Mouse (Mus musculus) liver, adult 2 months (tissue): ENCODE data around the gene St13. TPM values are rescaled to one million over a fixed set of nuclear protein-coding genes. Genes with fewer than 3 reads are reported as not detected.

ENCODE experiments used
- DNase-seq: peaks from one replicate; pipeline ENCODE4 v3.0.0-alpha.2; 2011; ENCODE audit warnings: low read depth, low spot score; ENCODE audit errors: extremely low read depth
- H3K27ac ChIP-seq: fragments of 200-500 bp; replicated peaks from 2 replicates; pipeline ENCODE4 v1.5.1; 2012; ENCODE audit warnings: low read depth, mild to moderate bottlenecking, control low read depth, inconsistent platforms, low read length; ENCODE audit not compliant: insufficient read depth
- H3K27me3 ChIP-seq: fragments of 200-500 bp; 2 replicates; pipeline ENCODE4 v1.6.1; 2012; ENCODE audit warnings: mild to moderate bottlenecking, moderate library complexity, low read length, inconsistent platforms; ENCODE audit not compliant: control insufficient read depth, insufficient read depth
- H3K36me3 ChIP-seq: fragments of 200-500 bp; 2 replicates; pipeline ENCODE4 v1.6.1; 2012; ENCODE audit warnings: low read length, inconsistent platforms; ENCODE audit not compliant: control insufficient read depth, insufficient read depth
- H3K4me1 ChIP-seq: fragments of 200-500 bp; 2 replicates; pipeline ENCODE4 v1.6.1; 2011; ENCODE audit warnings: low read length; ENCODE audit not compliant: control insufficient read depth, insufficient read depth
- H3K4me3 ChIP-seq: fragments of 200-500 bp; 2 replicates; pipeline ENCODE4 v1.5.1; 2011; ENCODE audit warnings: low read depth, mild to moderate bottlenecking, control low read depth, low read length, moderate library complexity; ENCODE audit not compliant: insufficient read depth
- H3K79me2 ChIP-seq: fragments of 200-500 bp; 2 replicates; pipeline ENCODE4 v1.6.1; 2012; ENCODE audit warnings: inconsistent platforms, mild to moderate bottlenecking, low read length, moderate library complexity; ENCODE audit not compliant: control insufficient read depth, insufficient read depth
- H3K9ac ChIP-seq: fragments of 200-500 bp; 2 replicates; pipeline ENCODE4 v1.6.1; 2012; ENCODE audit warnings: low read depth, mild to moderate bottlenecking, control low read depth, inconsistent platforms, low read length
- CTCF ChIP-seq: fragments of 200-500 bp; IDR thresholded peaks from 2 replicates; pipeline ENCODE4 v1.5.1; 2011; ENCODE audit warnings: low read depth, low read length, control low read depth
- POLR2A ChIP-seq: fragments of 200-500 bp; IDR thresholded peaks from 2 replicates; pipeline ENCODE4 v1.6.1; 2011; ENCODE audit warnings: low read length, control low read depth; ENCODE audit not compliant: insufficient read depth; ENCODE audit errors: extremely low read depth
- WGBS: fragments of 180-500 bp; shearing (Covaris S2); methylation state at CpG from one replicate; pipeline ENCODE4 v1.1.7; 2018; 5-methylcytosine and 5-hydroxymethylcytosine counted together
- polyA plus RNA-seq: library from polyadenylated mRNA; depleted of rRNA; stranded (reverse); fragments of >200 nt; gene quantifications from 2 replicates; pipeline ENCODE4 v1.2.3, GENCODE M21; 2012
- total RNA-seq: library from RNA; depleted of rRNA; stranded (reverse); fragments of >200 nt; gene quantifications from 2 replicates; pipeline ENCODE4 v1.2.3, GENCODE M21; 2014

The St13 gene
- total and polyA plus RNA-seq, 2 experiments, result 29.2 to 98.9 TPM

DNA sequence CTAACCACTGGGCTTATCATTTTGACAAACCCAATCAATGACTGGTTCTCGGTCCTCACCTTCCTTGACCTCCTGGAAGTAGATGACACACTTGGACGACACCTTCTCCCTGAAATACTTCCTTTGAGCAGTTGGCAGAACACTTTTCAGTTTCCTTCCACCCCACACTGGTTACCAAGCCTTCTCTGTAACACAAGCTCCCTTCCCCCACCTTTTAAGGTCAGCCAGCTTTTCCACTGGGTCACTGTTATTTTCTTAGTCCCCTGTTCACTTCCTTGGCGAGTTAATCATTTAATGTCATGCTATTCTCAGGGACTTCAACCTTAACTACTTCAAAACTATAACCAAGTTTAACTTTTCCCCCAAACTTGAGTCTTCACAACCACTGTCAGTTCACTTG is 40.9 kb downstream of the St13 start:
- Histone ChIP-seq H3K36me3 (peaks cover 12% of the 10 kb centered on the region), H3K27ac (peak overlapping the region; percentile 85), H3K79me2 (peaks cover 28% of the 10 kb centered on the region), H3K4me1 (peaks cover 35% of the 10 kb centered on the region), H3K9ac (peak overlapping the region; percentile 69), H3K27me3 (no peaks in the 10 kb centered on the region), H3K4me3 (peak overlapping the region; percentile 76; the same call in 1 of the 2 replicates)
- no peak for TF ChIP-seq CTCF
- no peak for TF ChIP-seq POLR2A
- WGBS, result 11% methylated on average over 3 of the region's 3 CpGs
- peak; percentile 80 for DNase-seq

DNA sequence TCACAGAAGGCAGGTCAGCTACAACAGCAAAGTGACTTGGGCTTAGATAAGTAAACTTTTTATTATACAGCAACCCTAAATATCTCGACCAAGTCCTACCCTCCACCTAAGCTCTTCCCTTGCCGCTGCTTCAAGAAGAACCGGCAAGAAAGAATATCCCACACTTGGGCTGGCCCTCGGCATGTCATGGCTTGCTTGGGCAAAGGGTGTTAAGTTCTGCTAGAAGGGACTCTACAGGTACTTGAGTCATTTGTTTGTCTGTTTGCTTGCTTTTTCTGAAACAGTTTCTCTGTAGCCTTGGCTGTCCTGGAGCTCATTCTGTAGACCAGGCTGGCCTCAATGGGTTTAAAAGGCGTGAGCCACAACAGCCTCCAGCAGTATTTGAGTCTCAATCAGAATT is 42.9 kb downstream of the St13 start:
- H3K9ac ChIP-seq, result no peak overlapping the region
- no peak for TF ChIP-seq CTCF
- TF ChIP-seq POLR2A, result no peak
- H3K79me2 ChIP-seq, result peaks cover 33% of the 10 kb centered on the region
- 60% methylated on average over 5 of the region's 5 CpGs for WGBS
- H3K36me3 ChIP-seq, result peaks cover 6% of the 10 kb centered on the region
- no peak overlapping the region for H3K4me3 ChIP-seq
- no peak for DNase-seq
- no peaks in the 10 kb centered on the region for H3K27me3 ChIP-seq
- peaks cover 23% of the 10 kb centered on the region for H3K4me1 ChIP-seq
- no peak overlapping the region for H3K27ac ChIP-seq

DNA sequence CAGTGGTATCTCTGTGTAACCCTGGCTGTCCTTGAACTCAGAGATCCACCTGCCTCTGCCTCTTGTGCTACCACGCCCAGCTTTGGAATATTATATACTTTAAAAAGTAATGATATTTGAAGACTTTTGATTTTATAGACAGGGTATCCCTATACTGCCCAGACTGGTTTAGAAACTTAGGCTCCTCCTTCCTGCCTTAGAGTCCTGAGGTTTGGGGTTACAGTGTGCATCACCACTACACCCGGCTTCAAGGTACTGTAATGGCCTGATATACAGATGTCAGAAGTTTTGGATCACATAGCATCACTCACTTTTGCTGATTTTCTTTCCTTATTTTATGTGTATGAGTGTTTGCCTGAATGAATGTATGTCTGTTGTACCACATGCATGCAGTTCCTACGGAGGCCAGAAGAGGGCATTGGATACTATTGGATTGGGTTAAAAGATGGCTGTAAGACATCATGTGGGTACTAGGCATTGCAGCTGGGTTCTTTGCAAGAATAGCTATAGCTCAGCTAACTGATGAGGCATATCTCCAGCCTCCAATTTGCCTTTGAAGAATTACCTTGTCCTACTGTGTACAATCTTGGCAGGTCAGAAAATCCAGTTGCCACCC is 44.6 kb downstream of the St13 start:
- Histone ChIP-seq H3K79me2 (peaks cover 38% of the 10 kb centered on the region), H3K27me3 (no peaks in the 10 kb centered on the region), H3K4me3 (no peak overlapping the region), H3K27ac (no peak overlapping the region), H3K4me1 (peaks cover 22% of the 10 kb centered on the region), H3K36me3 (peaks cover 6% of the 10 kb centered on the region), H3K9ac (no peak overlapping the region)
- WGBS, result 62% methylated on average over 3 of the region's 3 CpGs
- DNase-seq, result peak; percentile 69
- TF ChIP-seq CTCF (peak; percentile 46), POLR2A (no peak)

DNA sequence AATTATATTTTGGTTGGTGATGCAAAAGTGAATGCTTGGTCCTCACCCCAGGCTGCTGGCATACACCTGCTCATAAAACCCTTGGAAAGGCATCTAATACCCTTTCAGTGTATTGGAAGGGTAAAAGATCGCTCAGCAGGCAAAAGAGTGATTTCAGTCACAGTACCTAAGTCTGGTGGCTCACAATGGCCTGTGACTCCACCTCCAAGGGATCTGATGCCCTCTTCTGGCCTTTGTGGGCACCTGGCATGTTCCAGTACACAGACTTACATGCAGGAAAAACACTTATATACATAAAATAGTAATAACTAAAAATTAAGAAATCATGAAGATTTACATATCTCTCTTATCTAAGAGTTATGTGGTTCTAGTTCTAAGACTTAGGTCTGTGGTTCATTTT is 47.2 kb downstream of the St13 start:
- H3K27ac ChIP-seq, result no peak overlapping the region
- H3K9ac ChIP-seq, result no peak overlapping the region
- H3K79me2 ChIP-seq, result peaks cover 37% of the 10 kb centered on the region
- TF ChIP-seq POLR2A (no peak), CTCF (peak; percentile 69)
- DNase-seq, result peak; percentile 61
- peaks cover 5% of the 10 kb centered on the region for H3K36me3 ChIP-seq
- WGBS, result 23% methylated on average over 1 of the region's 1 CpGs
- no peaks in the 10 kb centered on the region for H3K27me3 ChIP-seq
- no peak overlapping the region for H3K4me3 ChIP-seq
- H3K4me1 ChIP-seq, result peaks cover 13% of the 10 kb centered on the region

DNA sequence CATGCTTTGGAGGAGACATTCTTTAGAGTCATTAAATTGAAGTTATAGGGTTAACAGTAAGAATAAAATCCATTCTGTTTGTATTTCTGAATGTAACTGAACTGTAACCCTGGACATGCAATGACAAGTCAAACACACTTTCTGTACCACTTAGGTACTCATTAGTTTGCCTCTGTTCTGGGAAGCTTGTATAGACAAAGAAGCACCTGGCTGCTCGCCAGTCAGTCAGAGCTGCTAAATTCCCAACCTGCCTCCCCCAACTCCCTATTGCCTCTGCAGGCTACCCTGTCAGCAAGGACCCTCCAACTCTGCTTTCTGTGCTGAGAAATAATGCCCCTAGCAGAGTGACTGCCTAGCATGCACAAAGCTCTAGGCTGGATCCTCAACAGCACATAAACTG is 49.5 kb downstream of the St13 start:
- Histone ChIP-seq H3K27me3 (no peaks in the 10 kb centered on the region), H3K9ac (peak overlapping the region; percentile 20; the same call in 1 of the 2 replicates), H3K4me3 (no peak overlapping the region), H3K27ac (peak overlapping the region; percentile 68), H3K4me1 (peaks cover 9% of the 10 kb centered on the region), H3K79me2 (peaks cover 35% of the 10 kb centered on the region; the same call in 1 of the 2 replicates), H3K36me3 (peaks cover 6% of the 10 kb centered on the region)
- DNase-seq, result peak; percentile 68
- no peak for TF ChIP-seq CTCF
- no peak for TF ChIP-seq POLR2A
- 41% methylated on average over 1 of the region's 1 CpGs for WGBS

DNA sequence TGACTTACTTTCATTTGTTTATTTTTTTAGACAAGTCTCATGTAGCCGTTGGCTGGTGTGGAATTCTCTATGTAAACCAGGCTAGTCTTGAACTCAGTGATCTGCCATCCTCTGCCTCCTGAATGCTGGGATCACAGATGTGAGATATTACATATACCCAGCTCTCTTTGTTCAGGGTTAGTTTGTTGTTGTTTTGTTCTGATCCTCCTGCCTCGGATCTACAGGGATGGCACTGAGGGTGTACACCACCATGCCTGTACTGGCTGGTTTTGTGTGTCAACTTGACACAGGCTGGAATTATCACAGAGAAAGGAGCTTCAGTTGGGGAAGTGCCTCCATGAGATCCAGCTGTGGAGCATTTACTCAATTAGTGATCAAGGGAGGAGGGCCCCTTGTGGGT is 51.5 kb downstream of the St13 start:
- peaks cover 18% of the 10 kb centered on the region for H3K4me1 ChIP-seq
- H3K79me2 ChIP-seq, result peaks cover 35% of the 10 kb centered on the region; the same call in 1 of the 2 replicates
- H3K4me3 ChIP-seq, result no peak overlapping the region
- H3K27me3 ChIP-seq, result no peaks in the 10 kb centered on the region
- no peak for TF ChIP-seq POLR2A
- TF ChIP-seq CTCF, result no peak
- no peak overlapping the region for H3K9ac ChIP-seq
- peaks cover 11% of the 10 kb centered on the region for H3K36me3 ChIP-seq
- 41% methylated on average over 2 of the region's 2 CpGs for WGBS
- no peak overlapping the region for H3K27ac ChIP-seq
- no peak for DNase-seq
